Mouse (Mus musculus): ENCODE measurements around the gene Gpd1l.

- no peak for TF ChIP-seq TAL1 (IDR thresholded peaks at IDR 0.05; ENCODE audit: low read length)
- no peak for TF ChIP-seq GATA1 (IDR thresholded peaks at IDR 0.05; ENCODE audit: low read length)
Measured at GRCm38 (mm10) chr9:114979969-114980368, 46.2 kb upstream of the Gpd1l start.

Data from erythroblast, embryonic 14.5 days (primary cell).